Mouse (Mus musculus) ES-E14 (cell line): ENCODE measurements at regions not wholly inside any gene's neighbourhood (a gene's known extent, or its start where the extent isn't known, plus 50 kb on each side); places are given as distances from the start of the nearest gene placed in this dataset.

ENCODE experiments used
- CHD2 ChIP-seq: IDR thresholded peaks from 2 replicates; pipeline ENCODE4 v1.6.1; 2014; ENCODE audit warnings: mild to moderate bottlenecking, low read depth, low read length, inconsistent platforms
- HCFC1 ChIP-seq: IDR thresholded peaks from 2 replicates; pipeline ENCODE4 v1.6.1; 2012; ENCODE audit warnings: low read length, inconsistent platforms, borderline replicate concordance; ENCODE audit not compliant: insufficient read depth

DNA sequence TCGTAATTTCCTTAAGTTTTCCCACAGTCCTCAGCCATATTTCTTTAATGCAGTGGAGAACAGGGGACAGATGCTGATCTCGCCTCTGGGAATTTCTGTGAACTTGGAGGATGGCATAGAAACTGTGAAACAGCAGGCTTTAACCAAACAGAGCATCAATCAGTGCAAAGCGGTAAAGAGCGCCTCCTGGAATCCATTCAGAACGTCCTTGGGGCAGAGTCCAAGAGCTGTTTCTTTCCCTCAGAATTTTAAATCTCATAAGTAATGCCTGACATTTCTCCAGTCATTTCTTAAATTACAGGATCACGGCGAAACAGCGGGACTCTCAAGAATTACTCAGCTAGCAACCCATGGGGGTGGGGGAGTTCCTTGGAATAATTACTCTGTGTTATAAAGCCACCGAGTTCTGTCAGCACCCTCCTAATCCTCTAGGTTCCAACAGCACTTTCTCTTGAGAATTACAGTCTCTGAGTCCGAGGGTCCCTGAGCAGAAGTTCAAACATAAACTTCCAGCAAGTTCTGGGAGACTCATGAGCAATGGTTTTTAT, 105.2 kb upstream of the Rhobtb1 start:
- TF ChIP-seq HCFC1, result no peak
- no peak for TF ChIP-seq CHD2
